Mouse (Mus musculus): ENCODE data around the gene Epha2. TPM values are rescaled to one million over a fixed set of nuclear protein-coding genes. Genes with fewer than 3 reads are reported as not detected.

Gene Epha2
- polyA plus RNA-seq (2017; shearing (Covaris generic)), result not detected

DNA sequence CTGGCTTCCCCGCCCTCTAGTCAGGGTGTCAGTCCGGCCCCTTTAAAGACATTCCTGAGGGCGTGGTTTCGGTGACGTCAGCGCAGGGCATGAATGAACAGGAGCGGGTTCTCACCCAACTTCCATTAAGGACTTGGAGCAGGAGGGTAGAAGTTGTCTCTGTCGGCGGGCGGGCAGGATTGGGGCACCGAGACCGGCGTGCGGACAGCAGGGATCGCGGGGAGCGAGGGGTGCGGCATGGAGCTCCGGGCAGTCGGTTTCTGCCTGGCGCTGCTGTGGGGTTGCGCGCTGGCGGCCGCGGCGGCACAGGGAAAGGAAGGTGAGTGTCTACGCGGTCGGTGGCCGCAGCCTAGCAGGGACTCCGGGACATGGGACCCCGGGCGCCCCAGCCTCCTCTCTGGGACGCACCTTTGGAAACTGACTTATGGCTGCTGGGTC lies at the start of gene Epha2:
Epha2 (plus strand) TSS at position 125 of the 438 bp plus-strand sequence.

DNA sequence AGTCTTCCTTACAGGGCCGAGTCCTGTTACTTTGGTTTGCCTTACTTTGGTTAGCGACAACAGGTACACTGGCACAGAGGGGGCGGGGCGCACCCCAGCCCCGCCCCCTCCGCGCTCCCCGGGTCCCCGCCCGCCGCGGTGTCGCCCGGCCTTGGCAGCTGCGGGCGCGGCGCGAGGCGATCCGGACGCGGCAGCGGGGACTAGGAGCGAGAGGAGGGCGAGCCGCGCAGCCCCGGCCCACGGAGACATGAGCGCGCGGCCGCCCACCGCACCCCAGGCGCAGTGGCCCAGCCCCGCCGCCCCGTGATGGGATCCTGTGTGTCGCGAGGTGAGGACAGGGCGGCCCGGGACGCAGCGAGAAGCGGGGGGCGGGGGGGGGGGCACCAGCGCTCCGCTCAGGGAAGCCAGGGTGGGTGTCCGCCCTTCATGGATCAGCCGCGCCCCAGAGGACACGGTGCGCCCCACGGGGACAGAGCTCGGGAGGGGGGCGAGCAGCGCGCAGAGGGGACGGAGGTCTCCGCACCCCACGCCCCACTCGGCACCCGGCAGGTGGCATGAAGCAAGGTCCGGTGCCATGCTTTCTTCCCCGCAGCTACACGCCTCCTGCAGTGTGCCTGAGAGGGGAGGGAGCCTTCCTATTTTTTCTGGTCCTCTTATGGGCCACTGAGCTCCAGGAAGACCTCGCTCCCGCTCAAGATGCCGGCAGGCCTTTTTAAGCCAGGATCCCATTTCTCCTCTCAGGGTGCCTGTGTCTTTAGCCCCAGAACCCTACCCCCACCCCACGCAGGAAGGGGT lies 67.2 kb downstream of the Epha2 start, which contains the start of gene Fam131c:
Fam131c (plus strand) TSS at position 224 of the 795 bp plus-strand sequence.

Other genes with a start within 250 kb of the Epha2 start
- gene Crocc, start 240.7 kb upstream of the Epha2 start, polyA plus RNA-seq (2017; shearing (Covaris generic)), result 3.8 TPM
- 131 TPM for gene Necap2, start 222.9 kb upstream of the Epha2 start, polyA plus RNA-seq (2017; shearing (Covaris generic))
- 0.60 TPM for gene Spata21, start 212.9 kb upstream of the Epha2 start, polyA plus RNA-seq (2017; shearing (Covaris generic))
- gene Szrd1, start 161.5 kb upstream of the Epha2 start, polyA plus RNA-seq (2017; shearing (Covaris generic)), result 54.4 TPM
- gene Fbxo42, start 153.3 kb upstream of the Epha2 start, polyA plus RNA-seq (2017; shearing (Covaris generic)), result 26.0 TPM
- 1.6 TPM for gene Rsg1, start 87.3 kb upstream of the Epha2 start, polyA plus RNA-seq (2017; shearing (Covaris generic))
- 0.22 TPM for gene Arhgef19, start 61.7 kb upstream of the Epha2 start, polyA plus RNA-seq (2017; shearing (Covaris generic))
- gene Fam131c, start 67.0 kb downstream of the Epha2 start, polyA plus RNA-seq (2017; shearing (Covaris generic)), result not detected
- gene Clcnka, start 97.5 kb downstream of the Epha2 start, polyA plus RNA-seq (2017; shearing (Covaris generic)), result not detected
- not detected for gene Clcnkb, start 114.8 kb downstream of the Epha2 start, polyA plus RNA-seq (2017; shearing (Covaris generic))
- gene Hspb7, start 119.5 kb downstream of the Epha2 start, polyA plus RNA-seq (2017; shearing (Covaris generic)), result not detected
- gene Srarp, start 134.9 kb downstream of the Epha2 start, polyA plus RNA-seq (2017; shearing (Covaris generic)), result not detected
- gene Zbtb17, start 143.4 kb downstream of the Epha2 start, polyA plus RNA-seq (2017; shearing (Covaris generic)), result 41.1 TPM
- 21.2 TPM for gene Spen, start 237.4 kb downstream of the Epha2 start, polyA plus RNA-seq (2017; shearing (Covaris generic))

Measured in effector memory CD4-positive, alpha-beta T cell, adult 7 months (primary cell).